Mouse (Mus musculus): ENCODE measurements around the gene Tex9. TPM values are rescaled to one million over a fixed set of nuclear protein-coding genes. Genes with fewer than 3 reads are reported as not detected.

Tex9 gene
- polyA plus RNA-seq, 1 experiment from 2014 or later: 2.4 TPM

Small RNA genes within 50 kb of the gene (microRNA-seq; reads per million reads assigned to microRNA genes)
- not detected for gene Gm28010

Other genes starting within 250 kb of the Tex9 start
- gene Zfp280d, start 217.4 kb downstream of the Tex9 start, polyA plus RNA-seq (2015; fragmentation: Nextera tagmentation; extraction: Ambion mirVana): 13.9 and 14.3 TPM in 2 replicates
- 87.9 and 88.3 TPM in 2 replicates for gene Mns1, start 54.2 kb downstream of the Tex9 start, polyA plus RNA-seq (2015; fragmentation: Nextera tagmentation; extraction: Ambion mirVana)
- 2.1 and 2.5 TPM in 2 replicates for gene Rfx7, start 40.0 kb upstream of the Tex9 start, polyA plus RNA-seq (2015; fragmentation: Nextera tagmentation; extraction: Ambion mirVana)
- 94.7 and 98.2 TPM in 2 replicates for gene Nedd4, start 170.1 kb upstream of the Tex9 start, polyA plus RNA-seq (2015; fragmentation: Nextera tagmentation; extraction: Ambion mirVana)

All from liver, embryonic 16.5 days (tissue).